Mouse (Mus musculus): ENCODE measurements at regions not wholly inside any gene's neighbourhood (a gene's known extent, or its start where the extent isn't known, plus 50 kb on each side); places are given as distances from the start of the nearest gene placed in this dataset.

- WGBS: 39% methylated on average over 5 of the region's 5 CpGs
- TF ChIP-seq CTCF (IDR thresholded peaks at IDR 0.05): no peak
- H3K9ac ChIP-seq (replicated peaks; ENCODE audit: low read length, poor library complexity, severe bottlenecking): no peak overlapping the region
- H3K4me3 ChIP-seq (ENCODE audit: low read depth, low read length): no peak overlapping the region
- H3K9me3 ChIP-seq (ENCODE audit: low read length): no peaks in the 10 kb centered on the region
- H3K4me1 ChIP-seq (ENCODE audit: insufficient read depth, low read length): no peaks in the 10 kb centered on the region
- H3K27me3 ChIP-seq (ENCODE audit: insufficient read depth, low read length): no peaks in the 10 kb centered on the region
- H3K36me3 ChIP-seq (ENCODE audit: insufficient read depth, low read length): no peaks in the 10 kb centered on the region
- ATAC-seq (ENCODE audit: low FRiP score) (no peak), DNase-seq (ENCODE audit: low spot score) (peak; percentile 13)
- no peak overlapping the region for H3K4me2 ChIP-seq (ENCODE audit: low read depth, low read length, poor library complexity, severe bottlenecking)
- no peak overlapping the region for H3K27ac ChIP-seq (ENCODE audit: low read depth, low read length)
These were observed 288.7 kb upstream of the Plscr5 start for GRCm38 (mm10) chr9:91904066-91904465.

- ATAC-seq (ENCODE audit: low FRiP score) (no peak), DNase-seq (ENCODE audit: low spot score) (no peak)
- no peaks in the 10 kb centered on the region for H3K36me3 ChIP-seq (ENCODE audit: insufficient read depth, low read length)
- H3K4me3 ChIP-seq (ENCODE audit: low read depth, low read length): no peak overlapping the region
- no peak overlapping the region for H3K4me2 ChIP-seq (ENCODE audit: low read depth, low read length, poor library complexity, severe bottlenecking)
- no peak for TF ChIP-seq CTCF (IDR thresholded peaks at IDR 0.05)
- no peaks in the 10 kb centered on the region for H3K27me3 ChIP-seq (ENCODE audit: insufficient read depth, low read length)
- H3K4me1 ChIP-seq (ENCODE audit: insufficient read depth, low read length): no peaks in the 10 kb centered on the region
- no peaks in the 10 kb centered on the region for H3K9me3 ChIP-seq (ENCODE audit: low read length)
- no peak overlapping the region for H3K9ac ChIP-seq (replicated peaks; ENCODE audit: low read length, poor library complexity, severe bottlenecking)
- H3K27ac ChIP-seq (ENCODE audit: low read depth, low read length): no peak overlapping the region
These were observed 291.8 kb upstream of the Plscr5 start for GRCm38 (mm10) chr9:91900956-91901355.

- DNase-seq (ENCODE audit: low spot score) (no peak), ATAC-seq (ENCODE audit: low FRiP score) (no peak)
- H3K27me3 ChIP-seq (ENCODE audit: insufficient read depth, low read length): no peaks in the 10 kb centered on the region
- H3K9ac ChIP-seq (replicated peaks; ENCODE audit: low read length, poor library complexity, severe bottlenecking): no peak overlapping the region
- no peak overlapping the region for H3K4me2 ChIP-seq (ENCODE audit: low read depth, low read length, poor library complexity, severe bottlenecking)
- H3K9me3 ChIP-seq (ENCODE audit: low read length): no peaks in the 10 kb centered on the region
- H3K27ac ChIP-seq (ENCODE audit: low read depth, low read length): no peak overlapping the region
- no peak for TF ChIP-seq CTCF (IDR thresholded peaks at IDR 0.05)
- H3K36me3 ChIP-seq (ENCODE audit: insufficient read depth, low read length): no peaks in the 10 kb centered on the region
- H3K4me1 ChIP-seq (ENCODE audit: insufficient read depth, low read length): no peaks in the 10 kb centered on the region
- WGBS: 78% methylated on average over 1 of the region's 1 CpGs
- no peak overlapping the region for H3K4me3 ChIP-seq (ENCODE audit: low read depth, low read length)
These were observed 315.9 kb upstream of the Plscr5 start for GRCm38 (mm10) chr9:91876823-91877222.

GRCm38 (mm10) chr9:91831556-91831955 lies 361.2 kb upstream of the Plscr5 start:
- H3K27ac ChIP-seq (ENCODE audit: low read depth, low read length): no peak overlapping the region
- no peaks in the 10 kb centered on the region for H3K9me3 ChIP-seq (ENCODE audit: low read length)
- ATAC-seq (ENCODE audit: low FRiP score) (no peak), DNase-seq (ENCODE audit: low spot score) (no peak)
- H3K36me3 ChIP-seq (ENCODE audit: insufficient read depth, low read length): no peaks in the 10 kb centered on the region
- TF ChIP-seq CTCF (IDR thresholded peaks at IDR 0.05): no peak
- no peak overlapping the region for H3K9ac ChIP-seq (replicated peaks; ENCODE audit: low read length, poor library complexity, severe bottlenecking)
- no peaks in the 10 kb centered on the region for H3K27me3 ChIP-seq (ENCODE audit: insufficient read depth, low read length)
- no peaks in the 10 kb centered on the region for H3K4me1 ChIP-seq (ENCODE audit: insufficient read depth, low read length)
- no peak overlapping the region for H3K4me3 ChIP-seq (ENCODE audit: low read depth, low read length)
- H3K4me2 ChIP-seq (ENCODE audit: low read depth, low read length, poor library complexity, severe bottlenecking): no peak overlapping the region
- 56% methylated on average over 3 of the region's 3 CpGs for WGBS

GRCm38 (mm10) chr9:91823733-91824487 lies 368.8 kb upstream of the Plscr5 start:
- ATAC-seq (ENCODE audit: low FRiP score) (no peak), DNase-seq (ENCODE audit: low spot score) (no peak)
- no peak overlapping the region for H3K9ac ChIP-seq (replicated peaks; ENCODE audit: low read length, poor library complexity, severe bottlenecking)
- no peak for TF ChIP-seq CTCF (IDR thresholded peaks at IDR 0.05)
- no peaks in the 10 kb centered on the region for H3K9me3 ChIP-seq (ENCODE audit: low read length)
- H3K27ac ChIP-seq (ENCODE audit: low read depth, low read length): no peak overlapping the region
- H3K27me3 ChIP-seq (ENCODE audit: insufficient read depth, low read length): no peaks in the 10 kb centered on the region
- H3K4me1 ChIP-seq (ENCODE audit: insufficient read depth, low read length): no peaks in the 10 kb centered on the region
- H3K4me2 ChIP-seq (ENCODE audit: low read depth, low read length, poor library complexity, severe bottlenecking): no peak overlapping the region
- 88% methylated on average over 1 of the region's 1 CpGs for WGBS
- no peaks in the 10 kb centered on the region for H3K36me3 ChIP-seq (ENCODE audit: insufficient read depth, low read length)
- H3K4me3 ChIP-seq (ENCODE audit: low read depth, low read length): no peak overlapping the region

GRCm38 (mm10) chr9:91818616-91819328 lies 374.0 kb upstream of the Plscr5 start:
- H3K27ac ChIP-seq (ENCODE audit: low read depth, low read length): no peak overlapping the region
- H3K4me3 ChIP-seq (ENCODE audit: low read depth, low read length): no peak overlapping the region
- 56% methylated on average over 13 of the region's 13 CpGs for WGBS
- H3K4me2 ChIP-seq (ENCODE audit: low read depth, low read length, poor library complexity, severe bottlenecking): no peak overlapping the region
- DNase-seq (ENCODE audit: low spot score): peak; percentile 84
- ATAC-seq (ENCODE audit: low FRiP score): peak; percentile 68; the same call in 1 of the 2 replicates
- no peaks in the 10 kb centered on the region for H3K27me3 ChIP-seq (ENCODE audit: insufficient read depth, low read length)
- no peaks in the 10 kb centered on the region for H3K9me3 ChIP-seq (ENCODE audit: low read length)
- H3K4me1 ChIP-seq (ENCODE audit: insufficient read depth, low read length): no peaks in the 10 kb centered on the region
- TF ChIP-seq CTCF (IDR thresholded peaks at IDR 0.05): no peak
- H3K36me3 ChIP-seq (ENCODE audit: insufficient read depth, low read length): no peaks in the 10 kb centered on the region
- H3K9ac ChIP-seq (replicated peaks; ENCODE audit: low read length, poor library complexity, severe bottlenecking): no peak overlapping the region

Measured in midbrain, postnatal 0 days (tissue).